Comparison of ENCODE assay signal across 8 mouse cellular contexts in genomic region chr4:26933988-26934798, GRCm38 (mm10).
DNase-seq lines count a peak whose midpoint lies in the region; ATAC-seq lines count a peak whose summit lies in the region.
"Had no signal": no experiment of that assay in that cellular context is flagged by ENCODE, and none has a peak within 500 bp of the region (broad histone marks: within the 10 kb centered on the region; RNA-seq: fewer than 3 reads in every experiment).

No protein-coding gene starts in this region.

- H3K27me3 ChIP-seq in midbrain, embryonic 11.5 days (ENCODE audit: control insufficient read depth, insufficient read depth, low read length), result no peaks in the 10 kb centered on the region; the same call in 1 of the 2 replicates
- H3K27me3 ChIP-seq in midbrain, embryonic 10.5 days (ENCODE audit: low read depth, poor library complexity, severe bottlenecking), result no peaks in the 10 kb centered on the region; the same call in 1 of the 2 replicates
- H3K27me3 ChIP-seq in hindbrain, embryonic 12.5 days, result no peaks in the 10 kb centered on the region
- H3K27me3 ChIP-seq in limb, embryonic 15.5 days, result no peaks in the 10 kb centered on the region

- no peak overlapping the region for H3K4me3 ChIP-seq in midbrain, embryonic 11.5 days (ENCODE audit: low read depth, low read length)
- no peak overlapping the region for H3K4me3 ChIP-seq in midbrain, embryonic 10.5 days
- H3K4me3 ChIP-seq in hindbrain, embryonic 12.5 days, result no peak overlapping the region
- H3K4me3 ChIP-seq in limb, embryonic 15.5 days, result no peak overlapping the region
- H3K4me3 ChIP-seq: myocyte had no signal

- no peaks in the 10 kb centered on the region for H3K36me3 ChIP-seq in midbrain, embryonic 11.5 days (ENCODE audit: control insufficient read depth, insufficient read depth, low read length)
- no peaks in the 10 kb centered on the region for H3K36me3 ChIP-seq in midbrain, embryonic 10.5 days
- no peaks in the 10 kb centered on the region for H3K36me3 ChIP-seq in hindbrain, embryonic 12.5 days
- no peaks in the 10 kb centered on the region for H3K36me3 ChIP-seq in limb, embryonic 15.5 days

- peak; percentile 89 for ATAC-seq in midbrain, embryonic 11.5 days (ENCODE audit: low FRiP score)
- ATAC-seq in hindbrain, embryonic 12.5 days (ENCODE audit: low FRiP score), result peak; percentile 94
- peak; percentile 74 for ATAC-seq in limb, embryonic 15.5 days (ENCODE audit: insufficient number of reproducible peaks, low FRiP score, low TSS enrichment, low read depth)

- 51% methylated on average over 10 of the region's 10 CpGs for WGBS in midbrain, embryonic 11.5 days
- 75% methylated on average over 10 of the region's 10 CpGs for WGBS in midbrain, embryonic 10.5 days
- WGBS in hindbrain, embryonic 12.5 days, result 44% methylated on average over 10 of the region's 10 CpGs
- whole genome bisulfite sequencing in limb, embryonic 15.5 days, result 25% methylated on average over 10 of the region's 10 CpGs

- peaks cover 4% of the 10 kb centered on the region; the same call in 1 of the 2 replicates for H3K4me1 ChIP-seq in midbrain, embryonic 11.5 days (ENCODE audit: control insufficient read depth, insufficient read depth, low read length)
- peaks cover 3% of the 10 kb centered on the region; the same call in 1 of the 2 replicates for H3K4me1 ChIP-seq in midbrain, embryonic 10.5 days
- H3K4me1 ChIP-seq in hindbrain, embryonic 12.5 days, result no peaks in the 10 kb centered on the region
- peaks cover 3% of the 10 kb centered on the region; the same call in 1 of the 2 replicates for H3K4me1 ChIP-seq in limb, embryonic 15.5 days

- DNase-seq in midbrain, embryonic 11.5 days (ENCODE audit: low spot score, missing footprints), result peak; percentile 91
- no peak for DNase-seq in midbrain, embryonic 10.5 days (ENCODE audit: low spot score)
- peak; percentile 70 to 86 for DNase-seq in cerebellum, postnatal 14 days
- no peak for DNase-seq in thymus, postnatal 25 days
- no peak for DNase-seq in embryo, embryonic 10.5 days (ENCODE audit: low spot score)

- no peak overlapping the region for H3K27ac ChIP-seq in midbrain, embryonic 11.5 days (ENCODE audit: low read depth, low read length)
- no peak overlapping the region for H3K27ac ChIP-seq in midbrain, embryonic 10.5 days (replicated peaks)
- H3K27ac ChIP-seq in hindbrain, embryonic 12.5 days, result peak overlapping the region; percentile 23; the same call in 1 of the 2 replicates
- H3K27ac ChIP-seq in limb, embryonic 15.5 days, result no peak overlapping the region

- H3K9ac ChIP-seq in midbrain, embryonic 11.5 days (ENCODE audit: low read length), result no peak overlapping the region
- H3K9ac ChIP-seq in hindbrain, embryonic 12.5 days, result no peak overlapping the region
- H3K9ac ChIP-seq in limb, embryonic 15.5 days, result no peak overlapping the region

- H3K9me3 ChIP-seq in midbrain, embryonic 11.5 days (ENCODE audit: control insufficient read depth, low read length), result no peaks in the 10 kb centered on the region
- H3K9me3 ChIP-seq in midbrain, embryonic 10.5 days (replicated peaks), result no peaks in the 10 kb centered on the region
- no peaks in the 10 kb centered on the region for H3K9me3 ChIP-seq in hindbrain, embryonic 12.5 days (replicated peaks)
- H3K9me3 ChIP-seq in limb, embryonic 15.5 days, result no peaks in the 10 kb centered on the region

- H3K4me2 ChIP-seq in midbrain, embryonic 11.5 days, result no peak overlapping the region
- no peak overlapping the region for H3K4me2 ChIP-seq in hindbrain, embryonic 12.5 days (replicated peaks)
- H3K4me2 ChIP-seq in limb, embryonic 15.5 days, result no peak overlapping the region

Comparison
In these comparisons a context has a peak if more than half of its experiments do, and no peak if none do; other contexts are left out.
1. DNase-seq: peak in midbrain, embryonic 11.5 days (single experiment) and cerebellum, postnatal 14 days (2 of 2); none in midbrain, embryonic 10.5 days (single experiment), thymus, postnatal 25 days (single experiment) and embryo, embryonic 10.5 days (single experiment).
2. Peak in every context shown above with its lines, with median percentiles within 50 percentile points of each other: ATAC-seq.